Mouse (Mus musculus): Measurements from ENCODE around the gene Cyp2j5.
"Not testable (repeated sequence)": the region's sequence is repeated elsewhere in the genome, so short reads cannot be mapped to it uniquely, and the experiment has no call there.

DNA sequence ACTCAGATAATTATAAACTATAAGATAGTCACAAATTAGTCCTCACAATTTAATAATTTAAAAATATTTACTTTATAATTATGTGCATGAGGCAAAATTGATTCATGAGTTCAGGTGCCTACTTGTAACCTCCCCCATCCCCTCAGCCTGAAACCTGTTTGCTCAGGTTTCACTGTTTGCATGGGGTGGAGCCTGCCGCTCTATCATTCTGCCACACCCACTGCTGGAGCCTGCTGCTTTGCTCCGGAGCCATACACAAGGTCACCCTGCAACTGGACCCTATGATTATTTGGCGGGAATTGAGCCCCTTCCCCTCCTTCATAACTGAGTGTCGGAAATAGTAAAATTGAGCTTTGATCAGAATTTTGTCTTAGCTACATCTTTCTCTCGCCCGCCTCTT, 83.6 kb downstream of the Cyp2j5 start:
- TF ChIP-seq POLR2A (IDR thresholded peaks at IDR 0.05; ENCODE audit: extremely low read depth, insufficient read depth, low read length); CTCF (IDR thresholded peaks at IDR 0.05; ENCODE audit: low read depth, low read length): not testable (repeated sequence)

Measured in liver, adult 2 months (tissue).